Mouse (Mus musculus): ENCODE data around the gene Bicd2.

- TF ChIP-seq CTCF (IDR thresholded peaks at IDR 0.05; ENCODE audit: borderline replicate concordance, control insufficient read depth, extremely low read depth, insufficient read depth, low read length, poor library complexity) = no peak
- TF ChIP-seq POLR2A (IDR thresholded peaks at IDR 0.05; ENCODE audit: control insufficient read depth, extremely low read depth, insufficient read depth, low read length, poor library complexity) = no peak
Observed at GRCm38 (mm10) chr13:49358184-49358583, 16.8 kb downstream of the Bicd2 start.
